Mouse (Mus musculus): Measurements from ENCODE around the gene Lrtm1.

Gene Lrtm1

GRCm38 (mm10) chr14:29038246-29038645 lies 20.2 kb downstream of the Lrtm1 start:
- no peak for DNase-seq

GRCm38 (mm10) chr14:29040606-29041364 lies 22.8 kb downstream of the Lrtm1 start:
- DNase-seq, result no peak

DNA sequence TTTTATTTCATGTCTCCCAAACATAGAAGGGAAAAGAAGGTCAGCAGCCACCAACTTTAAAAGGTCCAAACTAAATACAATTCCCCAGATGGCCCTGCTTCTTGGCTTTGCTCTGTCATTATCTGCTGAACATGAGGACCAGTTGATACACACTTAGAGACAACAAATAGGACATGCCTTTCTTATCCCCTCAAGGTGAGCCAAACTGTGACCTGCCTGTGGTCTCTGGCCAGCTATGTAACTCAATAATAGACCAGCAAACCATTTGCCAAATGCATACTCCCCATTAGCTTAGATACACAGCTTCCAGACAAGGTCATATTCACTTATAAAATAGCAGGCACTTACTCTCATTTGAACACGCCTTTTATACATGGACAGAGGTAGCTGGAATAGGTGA lies 23.5 kb downstream of the Lrtm1 start:
- DNase-seq, result no peak

DNA sequence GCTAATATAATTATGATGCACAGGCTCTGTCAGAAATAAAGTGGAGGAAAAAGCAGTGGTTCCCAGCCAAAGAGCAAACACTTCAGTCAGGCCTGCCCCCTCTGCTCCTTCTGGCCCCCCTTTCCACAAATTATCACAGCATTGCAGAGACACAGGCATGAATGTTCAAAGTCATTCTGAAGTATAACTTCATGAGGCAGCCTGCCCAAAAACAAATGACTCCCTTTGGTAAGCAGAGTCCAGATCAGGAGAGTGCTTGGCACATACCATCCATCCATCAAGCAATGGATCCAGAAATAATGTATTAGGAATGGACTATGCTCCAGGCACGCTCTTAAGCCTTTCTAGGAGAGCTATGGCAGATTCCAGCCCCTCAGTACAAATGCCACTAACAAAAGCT lies 24.3 kb downstream of the Lrtm1 start:
- DNase-seq, result no peak

GRCm38 (mm10) chr14:29051951-29052835 lies 34.2 kb downstream of the Lrtm1 start:
- DNase-seq, result no peak

GRCm38 (mm10) chr14:29060679-29061078 lies 42.7 kb downstream of the Lrtm1 start:
- DNase-seq, result no peak

GRCm38 (mm10) chr14:29061491-29061890 lies 43.5 kb downstream of the Lrtm1 start:
- DNase-seq, result no peak

GRCm38 (mm10) chr14:29062676-29063075 lies 44.7 kb downstream of the Lrtm1 start:
- no peak for DNase-seq

DNA sequence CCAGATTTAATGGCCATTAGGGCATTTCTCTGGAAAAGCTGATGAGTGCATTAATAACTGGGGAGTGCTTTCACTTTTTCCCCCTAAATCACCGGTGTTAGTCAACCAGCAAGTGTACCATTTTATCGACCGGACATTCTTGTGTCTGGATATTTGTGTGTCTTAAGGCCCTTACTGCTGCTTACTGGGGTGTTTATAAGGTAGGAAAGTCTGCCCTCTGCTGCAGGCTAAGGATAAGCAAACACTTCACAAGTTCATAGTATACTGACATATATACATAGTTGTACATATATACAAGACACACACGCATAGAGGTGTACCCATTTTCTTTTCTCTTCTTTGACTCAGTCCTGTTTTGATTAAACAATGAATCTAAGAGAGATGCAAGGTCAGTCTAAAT lies 55.7 kb downstream of the Lrtm1 start:
- DNase-seq, result no peak

GRCm38 (mm10) chr14:29077418-29077817 lies 59.4 kb downstream of the Lrtm1 start:
- DNase-seq, result no peak

DNA sequence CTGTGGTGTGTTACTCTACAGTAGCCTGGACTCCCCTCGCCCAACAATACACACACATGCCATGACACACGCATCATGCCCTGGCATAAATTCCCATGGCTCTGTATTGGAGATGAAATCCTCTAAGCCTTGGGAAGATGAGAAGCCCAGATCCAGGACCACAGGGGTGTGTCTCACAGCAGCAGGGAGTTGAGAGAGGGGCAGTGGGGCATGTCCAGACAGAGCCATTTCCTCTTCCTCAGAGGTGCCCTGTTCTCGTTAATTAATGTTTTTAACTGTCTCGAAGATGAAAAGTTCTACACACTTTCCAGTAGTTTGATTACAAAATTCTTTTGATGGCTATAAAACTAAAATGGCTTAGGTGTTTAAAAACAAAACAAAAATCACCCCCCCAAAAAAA lies 62.2 kb downstream of the Lrtm1 start:
- DNase-seq, result no peak

GRCm38 (mm10) chr14:29080630-29081029 lies 62.6 kb downstream of the Lrtm1 start:
- no peak for DNase-seq

- no peak for DNase-seq
Measured at GRCm38 (mm10) chr14:29082171-29082570, 64.2 kb downstream of the Lrtm1 start.
